Mouse (Mus musculus) CD8-positive naive resting alpha-beta T cell, adult 2 months (primary cell): ENCODE measurements around the gene Atrnl1.
A peak's percentile ranks its signal among the peaks of the same experiment; 100 is the strongest.
"Not testable (repeated sequence)": the region's sequence is repeated elsewhere in the genome, so short reads cannot be mapped to it uniquely, and the experiment has no call there.

Experiments
- DNase-seq, 2 experiments: peaks; one replicate each; pipeline ENCODE4 v3.0.0; 2022; ENCODE audit warnings: low read depth in 2 of 2, low spot score in 2 of 2

Gene Atrnl1

GRCm38 (mm10) chr19:57816221-57816996, 205.6 kb downstream of the Atrnl1 start:
- DNase-seq = no peak

- no peak for DNase-seq
Observed at GRCm38 (mm10) chr19:57817736-57818135, 206.9 kb downstream of the Atrnl1 start.

- DNase-seq = no peak
Observed at GRCm38 (mm10) chr19:57823446-57823845, 212.6 kb downstream of the Atrnl1 start.

- DNase-seq = no peak
Observed at GRCm38 (mm10) chr19:57825271-57826207, 214.7 kb downstream of the Atrnl1 start.

- DNase-seq = no peak
Observed at GRCm38 (mm10) chr19:57833083-57833482, 222.2 kb downstream of the Atrnl1 start.

GRCm38 (mm10) chr19:57837882-57838281, 227.0 kb downstream of the Atrnl1 start:
- no peak for DNase-seq

- DNase-seq = no peak
Observed at GRCm38 (mm10) chr19:57838546-57838945, 227.7 kb downstream of the Atrnl1 start.

GRCm38 (mm10) chr19:57849915-57850314, 239.1 kb downstream of the Atrnl1 start:
- no peak for DNase-seq

- DNase-seq = no peak
Observed at GRCm38 (mm10) chr19:57868350-57868749, 257.5 kb downstream of the Atrnl1 start.

GRCm38 (mm10) chr19:57870871-57871270, 260.0 kb downstream of the Atrnl1 start:
- no peak for DNase-seq

- peak in 1 of 2 experiments; percentile 9 for DNase-seq
Observed at GRCm38 (mm10) chr19:57876057-57876456, 265.2 kb downstream of the Atrnl1 start.

- DNase-seq = no peak
Observed at GRCm38 (mm10) chr19:57877343-57877742, 266.5 kb downstream of the Atrnl1 start.

- no peak for DNase-seq
Observed at GRCm38 (mm10) chr19:57878583-57878982, 267.7 kb downstream of the Atrnl1 start.

- DNase-seq = not testable (repeated sequence)
Observed at GRCm38 (mm10) chr19:57879841-57880240, 269.0 kb downstream of the Atrnl1 start.

- DNase-seq = no peak
Observed at GRCm38 (mm10) chr19:57881927-57882326, 271.1 kb downstream of the Atrnl1 start.

- no peak for DNase-seq
Observed at GRCm38 (mm10) chr19:57888871-57889270, 278.0 kb downstream of the Atrnl1 start.

GRCm38 (mm10) chr19:57889741-57890140, 278.9 kb downstream of the Atrnl1 start:
- DNase-seq = no peak

- no peak for DNase-seq
Observed at GRCm38 (mm10) chr19:57890954-57891353, 280.1 kb downstream of the Atrnl1 start.

- DNase-seq = no peak
Observed at GRCm38 (mm10) chr19:57894191-57894590, 283.4 kb downstream of the Atrnl1 start.

- DNase-seq = no peak
Observed at GRCm38 (mm10) chr19:57900037-57900436, 289.2 kb downstream of the Atrnl1 start.

- DNase-seq = no peak
Observed at GRCm38 (mm10) chr19:57909466-57909865, 298.6 kb downstream of the Atrnl1 start.

- no peak for DNase-seq
Observed at GRCm38 (mm10) chr19:57910650-57911049, 299.8 kb downstream of the Atrnl1 start.
